Mouse (Mus musculus): ENCODE measurements around the gene Ehbp1. TPM values are rescaled to one million over a fixed set of nuclear protein-coding genes. Genes with fewer than 3 reads are reported as not detected.
A peak's percentile ranks its signal among the peaks of the same experiment; 100 is the strongest.

Ehbp1 gene
- polyA plus RNA-seq, 1 experiment from 2014 or later, result 2.0 TPM

GRCm38 (mm10) chr11:22190576-22190975 is 151.5 kb downstream of the Ehbp1 start:
- Histone ChIP-seq H3K9ac (no peak overlapping the region), H3K4me3 (replicated peaks) (no peak overlapping the region), H3K9me3 (replicated peaks) (no peaks in the 10 kb centered on the region), H3K4me1 (replicated peaks) (peaks cover 7% of the 10 kb centered on the region), H3K27ac (no peak overlapping the region), H3K4me2 (no peak overlapping the region), H3K27me3 (no peaks in the 10 kb centered on the region), H3K36me3 (no peaks in the 10 kb centered on the region)
- DNase-seq (no peak), ATAC-seq (ENCODE audit: low read depth) (no peak)
- WGBS (ENCODE audit: insufficient replicate concordance), result 44% methylated on average over 3 of the region's 3 CpGs

GRCm38 (mm10) chr11:22189970-22190369 is 152.1 kb downstream of the Ehbp1 start:
- Histone ChIP-seq H3K9ac (no peak overlapping the region), H3K27ac (no peak overlapping the region), H3K27me3 (no peaks in the 10 kb centered on the region), H3K9me3 (replicated peaks) (no peaks in the 10 kb centered on the region), H3K4me1 (replicated peaks) (peaks cover 7% of the 10 kb centered on the region), H3K4me2 (no peak overlapping the region), H3K4me3 (replicated peaks) (no peak overlapping the region), H3K36me3 (no peaks in the 10 kb centered on the region)
- ATAC-seq (ENCODE audit: low read depth), result no peak
- 57% methylated on average over 3 of the region's 3 CpGs for WGBS (ENCODE audit: insufficient replicate concordance)
- no peak for DNase-seq

DNA sequence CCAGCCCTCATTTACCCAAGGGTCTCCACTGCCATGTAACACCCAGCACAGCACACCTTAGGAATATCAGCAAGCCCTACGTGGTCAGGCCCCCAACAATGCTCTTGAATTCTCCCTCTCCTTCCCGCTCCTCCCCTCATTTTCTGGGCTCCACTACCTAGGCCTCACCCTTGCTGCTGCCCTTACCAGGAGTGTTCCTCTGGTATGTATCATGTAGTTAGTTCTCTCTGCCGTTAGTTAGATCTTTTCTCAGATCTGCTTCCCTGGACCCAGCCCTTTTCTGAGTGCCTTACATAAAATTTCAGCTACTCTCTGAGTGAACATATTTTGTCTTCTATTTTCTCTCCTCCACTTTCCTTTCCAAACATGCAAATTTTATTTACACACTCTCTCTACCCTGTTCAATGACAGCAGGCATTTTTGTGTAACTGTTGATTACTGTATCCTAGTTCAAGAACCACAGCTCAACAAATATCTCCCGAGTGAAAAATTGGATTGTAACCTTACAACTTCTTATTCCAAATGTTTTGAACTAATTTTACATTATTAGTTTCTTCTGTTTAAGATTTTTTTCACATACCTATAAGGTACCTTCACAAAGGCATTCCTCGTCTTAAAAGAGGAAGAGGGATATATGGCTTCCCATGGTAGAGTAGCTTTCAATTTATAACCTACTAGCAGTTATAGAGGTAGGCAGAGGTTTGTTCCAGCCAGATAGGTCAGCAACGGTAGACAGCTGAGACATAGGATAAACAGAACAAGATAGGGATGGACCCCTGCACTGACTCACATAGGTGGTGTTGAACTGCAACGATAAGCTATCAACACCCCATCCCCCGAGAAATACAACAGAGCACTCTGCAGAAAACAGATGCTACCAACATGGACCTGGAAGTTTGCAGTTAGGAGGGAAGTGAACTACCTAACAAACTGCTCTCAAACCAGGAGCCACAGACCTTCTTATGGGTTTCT is 160.3 kb downstream of the Ehbp1 start:
- H3K9ac ChIP-seq, result no peak overlapping the region

GRCm38 (mm10) chr11:22180146-22180545 is 161.9 kb downstream of the Ehbp1 start:
- H3K9me3 ChIP-seq (replicated peaks), result no peaks in the 10 kb centered on the region
- H3K27ac ChIP-seq, result no peak overlapping the region
- no peak overlapping the region for H3K4me3 ChIP-seq (replicated peaks)
- DNase-seq, result no peak
- no peaks in the 10 kb centered on the region for H3K27me3 ChIP-seq
- H3K4me2 ChIP-seq, result no peak overlapping the region
- no peak for ATAC-seq (ENCODE audit: low read depth)
- no peaks in the 10 kb centered on the region for H3K36me3 ChIP-seq
- H3K9ac ChIP-seq, result no peak overlapping the region
- H3K4me1 ChIP-seq (replicated peaks), result peaks cover 53% of the 10 kb centered on the region

More for the DNA sequence above, 160.3 kb downstream of the Ehbp1 start:
- peak overlapping the region; percentile 21 for H3K4me2 ChIP-seq
- peaks cover 36% of the 10 kb centered on the region for H3K4me1 ChIP-seq (replicated peaks)
- peak overlapping the region; percentile 79 for H3K27ac ChIP-seq
- H3K27me3 ChIP-seq, result no peaks in the 10 kb centered on the region
- ATAC-seq (ENCODE audit: low read depth) (peak; percentile 86), DNase-seq (peak; percentile 52)
- H3K36me3 ChIP-seq, result no peaks in the 10 kb centered on the region
- 23% methylated on average over 8 of the region's 8 CpGs for WGBS (ENCODE audit: insufficient replicate concordance)
- H3K4me3 ChIP-seq (replicated peaks), result no peak overlapping the region
- no peaks in the 10 kb centered on the region for H3K9me3 ChIP-seq (replicated peaks)

GRCm38 (mm10) chr11:22178569-22178968 is 163.5 kb downstream of the Ehbp1 start:
- H3K4me3 ChIP-seq (replicated peaks), result no peak overlapping the region
- H3K36me3 ChIP-seq, result no peaks in the 10 kb centered on the region
- H3K4me1 ChIP-seq (replicated peaks), result peaks cover 55% of the 10 kb centered on the region
- DNase-seq (peak; percentile 31), ATAC-seq (ENCODE audit: low read depth) (peak; percentile 93)
- 20% methylated on average over 1 of the region's 1 CpGs for WGBS (ENCODE audit: insufficient replicate concordance)
- H3K9ac ChIP-seq, result peak overlapping the region; percentile 5; the same call in 1 of the 2 replicates
- no peaks in the 10 kb centered on the region for H3K27me3 ChIP-seq
- peak overlapping the region; percentile 87 for H3K27ac ChIP-seq
- H3K9me3 ChIP-seq (replicated peaks), result no peaks in the 10 kb centered on the region
- peak overlapping the region; percentile 38 for H3K4me2 ChIP-seq

DNA sequence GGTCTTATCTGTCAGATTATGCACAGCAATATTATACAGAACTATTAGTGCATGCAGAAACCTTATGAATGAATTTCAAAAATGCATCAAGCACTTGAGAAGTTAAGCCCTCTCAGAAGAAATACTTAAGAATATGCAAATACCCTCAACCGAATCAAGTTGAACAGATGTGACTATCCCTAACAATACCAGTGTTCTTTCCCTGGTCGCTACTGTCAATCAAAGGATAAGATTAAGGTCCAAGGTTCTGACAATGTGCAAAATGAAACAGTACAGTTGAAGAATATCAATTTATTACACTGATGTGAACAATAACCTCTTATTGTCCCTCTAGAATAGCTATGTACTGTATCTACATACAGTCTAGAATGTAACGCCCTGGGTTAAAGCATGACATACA is 167.8 kb downstream of the Ehbp1 start:
- 0 out of 2 replicates have a peak, but pooled peaks cover 10% of the 10 kb centered on the region for H3K36me3 ChIP-seq
- H3K4me1 ChIP-seq (replicated peaks), result peaks cover 54% of the 10 kb centered on the region
- H3K9ac ChIP-seq, result no peak overlapping the region
- 80% methylated on average over 3 of the region's 3 CpGs for WGBS (ENCODE audit: insufficient replicate concordance)
- no peak overlapping the region for H3K27ac ChIP-seq
- H3K4me3 ChIP-seq (replicated peaks), result no peak overlapping the region
- no peak overlapping the region for H3K4me2 ChIP-seq
- ATAC-seq (ENCODE audit: low read depth), result no peak
- H3K27me3 ChIP-seq, result no peaks in the 10 kb centered on the region
- H3K9me3 ChIP-seq (replicated peaks), result no peaks in the 10 kb centered on the region
- no peak for DNase-seq

- Histone ChIP-seq H3K36me3 (peaks cover 16% of the 10 kb centered on the region; the same call in 1 of the 2 replicates), H3K9me3 (replicated peaks) (no peaks in the 10 kb centered on the region), H3K4me3 (replicated peaks) (no peak overlapping the region; the same call in 1 of the 2 replicates), H3K27me3 (no peaks in the 10 kb centered on the region), H3K4me1 (replicated peaks) (peaks cover 31% of the 10 kb centered on the region), H3K9ac (peak overlapping the region; percentile 46), H3K4me2 (peak overlapping the region; percentile 42), H3K27ac (peak overlapping the region; percentile 50)
- peak; percentile 94 for ATAC-seq (ENCODE audit: low read depth)
- WGBS (ENCODE audit: insufficient replicate concordance), result 36% methylated on average over 6 of the region's 6 CpGs
- peak; percentile 11 for DNase-seq
Measured at GRCm38 (mm10) chr11:22170962-22171638, 171.0 kb downstream of the Ehbp1 start.

- no peaks in the 10 kb centered on the region for H3K4me1 ChIP-seq (replicated peaks)
- no peaks in the 10 kb centered on the region for H3K27me3 ChIP-seq
- no peak overlapping the region for H3K4me3 ChIP-seq (replicated peaks)
- ATAC-seq (ENCODE audit: low read depth) (no peak), DNase-seq (no peak)
- WGBS (ENCODE audit: insufficient replicate concordance), result 79% methylated on average over 4 of the region's 4 CpGs
- H3K4me2 ChIP-seq, result no peak overlapping the region
- H3K36me3 ChIP-seq, result no peaks in the 10 kb centered on the region
- no peaks in the 10 kb centered on the region for H3K9me3 ChIP-seq (replicated peaks)
- H3K9ac ChIP-seq, result no peak overlapping the region
- H3K27ac ChIP-seq, result no peak overlapping the region
Measured at GRCm38 (mm10) chr11:22157882-22158281, 184.2 kb downstream of the Ehbp1 start.

GRCm38 (mm10) chr11:22156182-22156581 is 185.9 kb downstream of the Ehbp1 start:
- H3K4me3 ChIP-seq (replicated peaks), result no peak overlapping the region
- H3K4me1 ChIP-seq (replicated peaks), result peaks cover 4% of the 10 kb centered on the region; the same call in 1 of the 2 replicates
- no peaks in the 10 kb centered on the region for H3K9me3 ChIP-seq (replicated peaks)
- no peak for ATAC-seq (ENCODE audit: low read depth)
- no peak overlapping the region for H3K4me2 ChIP-seq
- DNase-seq, result no peak
- H3K36me3 ChIP-seq, result no peaks in the 10 kb centered on the region
- H3K27me3 ChIP-seq, result no peaks in the 10 kb centered on the region
- H3K27ac ChIP-seq, result no peak overlapping the region
- no peak overlapping the region for H3K9ac ChIP-seq
- WGBS (ENCODE audit: insufficient replicate concordance), result 75% methylated on average over 2 of the region's 2 CpGs

DNA sequence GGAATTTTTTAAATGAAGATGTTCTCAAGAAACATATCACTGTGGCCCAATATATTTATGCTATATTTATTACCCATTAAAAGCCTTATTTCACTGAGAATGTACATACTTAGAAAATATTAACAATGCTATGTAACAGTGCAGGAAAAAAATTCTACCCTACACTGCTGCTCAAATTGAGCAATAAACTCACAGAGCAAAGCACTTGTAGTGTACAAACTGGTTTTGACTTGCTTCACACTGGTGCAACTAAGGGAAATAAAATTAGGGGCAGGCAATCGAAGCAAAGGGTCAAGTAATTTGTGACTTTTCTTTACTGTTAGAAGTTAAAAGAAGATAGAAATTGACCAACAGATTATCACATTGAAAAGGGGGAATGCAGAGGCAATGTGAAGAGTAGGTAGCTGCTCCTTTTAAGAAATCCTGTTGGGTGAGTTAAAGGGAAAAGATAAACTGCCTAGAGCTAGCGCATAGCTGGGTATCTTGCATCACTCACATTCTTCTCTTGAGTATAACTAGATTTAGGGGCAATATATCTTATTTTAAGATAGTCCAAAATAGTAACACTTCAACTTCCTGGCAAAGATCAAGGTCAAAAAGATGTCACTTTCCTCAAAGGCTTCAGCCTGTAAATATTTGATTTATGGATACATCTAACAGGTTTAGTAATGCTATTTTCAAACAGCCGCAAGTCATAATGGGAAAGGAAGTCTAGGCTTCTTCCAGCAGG is 186.6 kb downstream of the Ehbp1 start:
- WGBS (ENCODE audit: insufficient replicate concordance), result 79% methylated on average over 3 of the region's 3 CpGs
- no peak overlapping the region for H3K4me2 ChIP-seq
- no peaks in the 10 kb centered on the region for H3K27me3 ChIP-seq
- DNase-seq (no peak), ATAC-seq (ENCODE audit: low read depth) (no peak)
- no peak overlapping the region for H3K27ac ChIP-seq
- H3K4me3 ChIP-seq (replicated peaks), result no peak overlapping the region
- H3K9ac ChIP-seq, result no peak overlapping the region
- H3K9me3 ChIP-seq (replicated peaks), result no peaks in the 10 kb centered on the region
- no peaks in the 10 kb centered on the region for H3K36me3 ChIP-seq
- peaks cover 4% of the 10 kb centered on the region; the same call in 1 of the 2 replicates for H3K4me1 ChIP-seq (replicated peaks)

All from liver, embryonic 13.5 days (tissue).